Comparison of ENCODE assay signal across 9 mouse cellular contexts in the genomic region with DNA sequence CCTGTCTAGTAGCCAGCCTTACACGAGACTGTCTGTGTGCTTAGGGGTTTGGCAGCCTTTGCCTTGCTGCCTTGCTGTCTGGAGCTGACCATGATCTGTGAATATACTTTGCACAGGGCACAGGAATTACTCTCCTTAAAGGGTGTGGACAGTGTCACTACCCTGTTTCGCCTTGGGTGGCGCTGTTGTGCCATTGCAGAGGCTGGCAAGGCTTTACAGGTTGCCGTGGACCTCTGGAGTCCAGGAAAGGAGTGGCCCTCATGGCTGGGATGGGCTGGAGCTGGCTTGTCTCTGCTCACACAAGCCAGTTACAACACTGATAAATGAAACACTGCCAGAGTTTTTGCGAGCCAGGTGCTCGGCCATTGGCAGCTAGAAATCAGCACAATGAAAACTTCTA.
DNase-seq lines count a peak whose midpoint lies in the region; ATAC-seq and TF ChIP-seq lines count a peak whose summit lies in the region.
"Had no signal": no experiment of that assay in that cellular context is flagged by ENCODE, and none has a peak within 500 bp of the region (broad histone marks: within the 10 kb centered on the region; RNA-seq: fewer than 3 reads in every experiment).

No protein-coding gene starts in this region.

- H3K9me3 ChIP-seq in kidney, embryonic 14.5 days (ENCODE audit: control insufficient read depth, low read length): no peaks in the 10 kb centered on the region
- no peaks in the 10 kb centered on the region for H3K9me3 ChIP-seq in heart, postnatal 0 days (replicated peaks; ENCODE audit: control insufficient read depth, low read length)
- H3K9me3 ChIP-seq in lung, embryonic 14.5 days (ENCODE audit: low read depth, low read length): no peaks in the 10 kb centered on the region
- H3K9me3 ChIP-seq in midbrain, embryonic 16.5 days (replicated peaks; ENCODE audit: control insufficient read depth, low read length, poor library complexity, severe bottlenecking): no peaks in the 10 kb centered on the region
- H3K9me3 ChIP-seq: liver, embryonic 13.5 days had no signal

- no peak overlapping the region for H3K9ac ChIP-seq in kidney, embryonic 14.5 days (ENCODE audit: low read depth, low read length)
- H3K9ac ChIP-seq in heart, postnatal 0 days (replicated peaks; ENCODE audit: low read depth, low read length): no peak overlapping the region
- H3K9ac ChIP-seq in lung, embryonic 14.5 days: no peak overlapping the region
- no peak overlapping the region for H3K9ac ChIP-seq in midbrain, embryonic 16.5 days (ENCODE audit: low read depth, low read length)
- H3K9ac ChIP-seq: liver, embryonic 13.5 days had no signal

- H3K4me3 ChIP-seq in kidney, adult 2 months (ENCODE audit: insufficient read depth, low read depth, low read length): no peak overlapping the region
- H3K4me3 ChIP-seq in kidney, embryonic 14.5 days (ENCODE audit: low read length): no peak overlapping the region
- H3K4me3 ChIP-seq in heart, postnatal 0 days (ENCODE audit: low read depth, low read length): no peak overlapping the region
- H3K4me3 ChIP-seq in lung, embryonic 14.5 days (ENCODE audit: low read depth, low read length): no peak overlapping the region
- H3K4me3 ChIP-seq in midbrain, embryonic 16.5 days (ENCODE audit: low read depth, low read length): no peak overlapping the region
- H3K4me3 ChIP-seq: liver, embryonic 13.5 days had no signal

- 38% methylated on average over 6 of the region's 6 CpGs for WGBS in kidney, adult 2 months
- WGBS in kidney, embryonic 14.5 days: 42% methylated on average over 6 of the region's 6 CpGs
- 38% methylated on average over 6 of the region's 6 CpGs for WGBS in heart, postnatal 0 days
- WGBS in lung, embryonic 14.5 days: 37% methylated on average over 6 of the region's 6 CpGs
- 43% methylated on average over 6 of the region's 6 CpGs for WGBS in midbrain, embryonic 16.5 days

- no peaks in the 10 kb centered on the region for H3K27me3 ChIP-seq in kidney, adult 2 months (replicated peaks; ENCODE audit: control insufficient read depth, insufficient read depth, low read length)
- no peaks in the 10 kb centered on the region for H3K27me3 ChIP-seq in kidney, embryonic 14.5 days (ENCODE audit: control insufficient read depth, insufficient read depth, low read length)
- no peaks in the 10 kb centered on the region for H3K27me3 ChIP-seq in heart, postnatal 0 days (ENCODE audit: control insufficient read depth, insufficient read depth, low read length)
- no peaks in the 10 kb centered on the region for H3K27me3 ChIP-seq in lung, embryonic 14.5 days (ENCODE audit: insufficient read depth, low read length)
- H3K27me3 ChIP-seq in midbrain, embryonic 16.5 days (ENCODE audit: control insufficient read depth, insufficient read depth, low read depth, low read length): no peaks in the 10 kb centered on the region; the same call in 1 of the 2 replicates
- H3K27me3 ChIP-seq: liver, embryonic 13.5 days had no signal

- DNase-seq in kidney, adult 2 months: peak; percentile 68
- DNase-seq in NIH3T3 (ENCODE audit: low read depth): peak; percentile 37
- DNase-seq in cerebellum, adult 11 months: peak; percentile 31
- DNase-seq in heart, postnatal 0 days (ENCODE audit: low spot score): no peak
- DNase-seq in lung, embryonic 14.5 days: peak; percentile 56
- DNase-seq: liver, embryonic 13.5 days had no signal

- no peak overlapping the region for H3K4me2 ChIP-seq in kidney, embryonic 14.5 days (replicated peaks; ENCODE audit: low read depth, low read length)
- H3K4me2 ChIP-seq in heart, postnatal 0 days (ENCODE audit: low read depth, low read length): no peak overlapping the region
- no peak overlapping the region for H3K4me2 ChIP-seq in lung, embryonic 14.5 days
- no peak overlapping the region for H3K4me2 ChIP-seq in midbrain, embryonic 16.5 days (ENCODE audit: low read length)
- H3K4me2 ChIP-seq: liver, embryonic 13.5 days had no signal

- no peaks in the 10 kb centered on the region for H3K36me3 ChIP-seq in kidney, adult 2 months (ENCODE audit: control insufficient read depth, insufficient read depth, low read length)
- H3K36me3 ChIP-seq in kidney, embryonic 14.5 days (ENCODE audit: control insufficient read depth, insufficient read depth, low read length): no peaks in the 10 kb centered on the region
- H3K36me3 ChIP-seq in heart, postnatal 0 days (replicated peaks; ENCODE audit: control insufficient read depth, insufficient read depth, low read length): no peaks in the 10 kb centered on the region
- H3K36me3 ChIP-seq in lung, embryonic 14.5 days (ENCODE audit: insufficient read depth): no peaks in the 10 kb centered on the region
- no peaks in the 10 kb centered on the region for H3K36me3 ChIP-seq in midbrain, embryonic 16.5 days (ENCODE audit: control insufficient read depth, insufficient read depth, low read length)
- H3K36me3 ChIP-seq: liver, embryonic 13.5 days had no signal

- no peak for TF ChIP-seq POLR2A in kidney, adult 2 months (IDR thresholded peaks at IDR 0.05; ENCODE audit: low read depth, low read length)

- H3K27ac ChIP-seq in kidney, adult 2 months (ENCODE audit: insufficient read depth, low read depth, low read length): no peak overlapping the region
- H3K27ac ChIP-seq in kidney, embryonic 14.5 days (ENCODE audit: low read depth, low read length): no peak overlapping the region
- no peak overlapping the region for H3K27ac ChIP-seq in heart, postnatal 0 days (ENCODE audit: low read depth)
- no peak overlapping the region for H3K27ac ChIP-seq in lung, embryonic 14.5 days (ENCODE audit: low read depth)
- no peak overlapping the region for H3K27ac ChIP-seq in midbrain, embryonic 16.5 days (ENCODE audit: low read length)
- H3K27ac ChIP-seq: liver, embryonic 13.5 days had no signal

- no peaks in the 10 kb centered on the region for H3K4me1 ChIP-seq in kidney, adult 2 months (ENCODE audit: control insufficient read depth, insufficient read depth, low read length)
- no peaks in the 10 kb centered on the region for H3K4me1 ChIP-seq in kidney, embryonic 14.5 days (ENCODE audit: control insufficient read depth, insufficient read depth, low read length)
- H3K4me1 ChIP-seq in heart, postnatal 0 days (ENCODE audit: control insufficient read depth, insufficient read depth): no peaks in the 10 kb centered on the region
- no peaks in the 10 kb centered on the region for H3K4me1 ChIP-seq in lung, embryonic 14.5 days (ENCODE audit: insufficient read depth)
- no peaks in the 10 kb centered on the region for H3K4me1 ChIP-seq in midbrain, embryonic 16.5 days (ENCODE audit: control insufficient read depth, insufficient read depth, low read length)
- H3K4me1 ChIP-seq: liver, embryonic 13.5 days had no signal

- no peak for ATAC-seq in kidney, embryonic 14.5 days (ENCODE audit: low FRiP score, low TSS enrichment)
- no peak for ATAC-seq in heart, postnatal 0 days (ENCODE audit: insufficient read depth, low read depth)
- no peak for ATAC-seq in lung, embryonic 14.5 days (ENCODE audit: insufficient read depth)
- ATAC-seq in monocyte, adult 5-6 weeks (replicated peaks; ENCODE audit: insufficient number of reproducible peaks, low FRiP score, low TSS enrichment, poor library complexity, severe bottlenecking): no peak
- no peak for ATAC-seq in midbrain, embryonic 16.5 days

- TF ChIP-seq EP300 in heart, postnatal 0 days (IDR thresholded peaks at IDR 0.05; ENCODE audit: low read depth): no peak

- TF ChIP-seq CTCF in kidney, adult 2 months (conservative IDR thresholded peaks at IDR 0.05; ENCODE audit: insufficient read depth, insufficient read length, low read depth, low read length): peak; percentile 86
- peak; percentile 56 for TF ChIP-seq CTCF in heart, postnatal 0 days (IDR thresholded peaks at IDR 0.05; ENCODE audit: low read depth)
- peak; percentile 75 for TF ChIP-seq CTCF in lung, embryonic 14.5 days (IDR thresholded peaks at IDR 0.05; ENCODE audit: low read depth)
